Mouse (Mus musculus) ES-Bruce4 (cell line): Measurements from ENCODE around the gene Odf3l1. TPM values are rescaled to one million over a fixed set of nuclear protein-coding genes. Genes with fewer than 3 reads are reported as not detected.

Source experiments
- H3K27ac ChIP-seq: 2 replicates; pipeline ENCODE4 v1.5.1; 2012; ENCODE audit warnings: low read length, inconsistent platforms; ENCODE audit not compliant: insufficient read depth
- H3K27me3 ChIP-seq: 2 replicates; pipeline ENCODE4 v1.6.1; 2012; ENCODE audit warnings: mild to moderate bottlenecking, low read length, inconsistent platforms; ENCODE audit not compliant: control insufficient read depth, poor library complexity, insufficient read depth, severe bottlenecking
- H3K36me3 ChIP-seq: 2 replicates; pipeline ENCODE4 v1.6.1; 2012; ENCODE audit warnings: inconsistent platforms, mild to moderate bottlenecking, low read length, moderate library complexity; ENCODE audit not compliant: control insufficient read depth, poor library complexity, insufficient read depth, severe bottlenecking
- H3K4me1 ChIP-seq: one replicate; pipeline ENCODE4 v1.8.1; 2011; ENCODE audit warnings: low read length; ENCODE audit not compliant: control insufficient read depth, insufficient read depth
- H3K4me3 ChIP-seq: 2 replicates; pipeline ENCODE4 v1.5.1; 2011; ENCODE audit warnings: low read depth, mild to moderate bottlenecking, low read length
- H3K9ac ChIP-seq: 2 replicates; pipeline ENCODE4 v1.6.1; 2012; ENCODE audit warnings: low read depth, mild to moderate bottlenecking, inconsistent platforms; ENCODE audit not compliant: poor library complexity, severe bottlenecking
- H3K9me3 ChIP-seq: replicated peaks from 2 replicates; pipeline ENCODE4 v1.6.1; 2012; ENCODE audit warnings: mild to moderate bottlenecking, low read length, inconsistent platforms; ENCODE audit not compliant: control insufficient read depth, poor library complexity, insufficient read depth, severe bottlenecking
- CTCF ChIP-seq: IDR thresholded peaks from one replicate; pipeline ENCODE4 v1.8.1; 2011; ENCODE audit warnings: low read depth, low read length
- EP300 ChIP-seq: IDR thresholded peaks from 2 replicates; pipeline ENCODE4 v1.6.1; 2011; ENCODE audit warnings: low read depth, low read length; ENCODE audit not compliant: insufficient read depth
- POLR2A ChIP-seq: IDR thresholded peaks from one replicate; pipeline ENCODE4 v1.8.1; 2011; ENCODE audit warnings: low read length; ENCODE audit not compliant: insufficient read depth
- polyA plus RNA-seq: library from polyadenylated mRNA; stranded (reverse); fragments of >200 nt; gene quantifications from 2 replicates; pipeline ENCODE4 v1.2.4, GENCODE M21; 2011; ENCODE audit warnings: low read depth; ENCODE audit not compliant: missing spikeins, insufficient read depth, insufficient read length

The Odf3l1 gene
- polyA plus RNA-seq, 1 experiment, result not detected

DNA sequence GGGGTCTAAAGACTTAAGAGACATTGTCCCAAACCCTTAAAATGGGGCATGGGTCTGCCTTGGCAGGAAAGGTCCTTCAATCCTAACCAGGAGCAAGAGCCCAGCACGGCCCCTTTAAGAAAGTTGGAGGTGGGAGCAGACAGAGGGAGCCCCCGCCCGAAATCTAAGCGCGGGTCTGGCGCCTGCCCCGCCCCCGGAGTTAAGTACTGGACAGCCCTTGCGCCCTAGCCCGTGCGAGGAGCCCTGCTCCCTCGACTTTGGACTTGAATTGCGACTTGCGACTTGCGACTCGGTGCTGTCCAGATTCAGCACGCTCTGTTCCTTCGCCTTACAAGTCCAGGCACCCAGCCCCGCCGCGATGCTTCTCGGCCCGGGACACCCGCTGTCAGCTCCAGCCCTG, 353 bp upstream of the Odf3l1 start, which contains the start of gene Cspg4:
Gene Cspg4 (plus strand): TSS at position 202 of the 400 bp plus-strand sequence.
- no peaks in the 10 kb centered on the region for H3K4me1 ChIP-seq
- no peak within 1 kb of the TSS for H3K27ac ChIP-seq
- H3K36me3 ChIP-seq, result no peaks in the 10 kb centered on the region
- TF ChIP-seq CTCF, result no peak
- TF ChIP-seq POLR2A, result no peak
- TF ChIP-seq EP300, result no peak
- no peak within 1 kb of the TSS for H3K4me3 ChIP-seq
- no peaks in the 10 kb centered on the region for H3K27me3 ChIP-seq
- H3K9me3 ChIP-seq, result no peaks in the 10 kb centered on the region
- H3K9ac ChIP-seq, result no peak within 1 kb of the TSS

DNA sequence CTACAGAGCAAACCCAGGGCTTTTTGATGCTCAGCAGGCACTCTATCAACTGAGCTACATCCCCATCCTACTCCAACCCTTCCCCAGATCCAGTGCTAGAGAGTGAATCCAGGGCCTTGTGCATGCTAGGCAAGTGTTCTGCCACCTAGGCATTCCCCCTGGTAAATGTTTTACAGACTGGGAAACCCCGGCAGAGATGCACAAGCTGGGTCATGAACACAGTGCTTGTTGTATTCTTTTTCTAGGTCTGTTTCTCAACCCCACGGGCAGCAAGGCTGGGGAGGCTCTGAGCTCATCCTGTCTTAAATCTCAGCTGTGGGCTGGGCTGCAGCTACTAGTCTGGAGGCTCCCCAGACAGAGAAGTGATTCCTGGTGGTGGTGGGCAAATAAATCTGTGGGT, 1.6 kb downstream of the Odf3l1 start:
- Histone ChIP-seq H3K36me3 (no peaks in the 10 kb centered on the region), H3K9ac (no peak overlapping the region), H3K4me3 (no peak overlapping the region), H3K27me3 (no peaks in the 10 kb centered on the region), H3K4me1 (no peaks in the 10 kb centered on the region), H3K27ac (no peak overlapping the region), H3K9me3 (no peaks in the 10 kb centered on the region)
- TF ChIP-seq POLR2A (no peak), EP300 (no peak), CTCF (no peak)

GRCm38 (mm10) chr9:56860486-56861269, 3.8 kb downstream of the Odf3l1 start:
- no peaks in the 10 kb centered on the region for H3K4me1 ChIP-seq
- H3K9ac ChIP-seq, result no peak overlapping the region
- H3K27me3 ChIP-seq, result no peaks in the 10 kb centered on the region
- no peak overlapping the region for H3K4me3 ChIP-seq
- no peak overlapping the region for H3K27ac ChIP-seq
- no peaks in the 10 kb centered on the region for H3K36me3 ChIP-seq
- no peak for TF ChIP-seq CTCF
- TF ChIP-seq POLR2A, result no peak
- no peaks in the 10 kb centered on the region for H3K9me3 ChIP-seq

DNA sequence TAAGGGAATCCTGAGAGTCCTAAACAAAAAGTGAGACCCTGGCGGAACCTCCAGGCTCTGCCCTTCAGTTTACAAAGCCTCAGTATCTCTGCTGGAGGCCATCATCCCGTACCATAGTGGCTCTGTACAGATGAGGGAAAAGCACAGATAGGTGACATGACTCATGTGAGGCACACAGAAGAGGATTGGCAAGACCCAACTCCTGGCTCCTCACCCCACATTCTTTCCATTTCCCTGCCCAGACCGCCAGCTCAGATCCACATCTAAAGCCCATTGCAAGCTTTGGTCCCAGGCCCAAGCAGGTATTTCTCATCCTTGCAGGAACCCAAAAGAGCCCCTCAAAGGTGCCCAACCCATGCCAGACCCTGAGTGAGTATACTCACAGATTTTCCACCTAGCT, 4.4 kb downstream of the Odf3l1 start:
- Histone ChIP-seq H3K4me1 (no peaks in the 10 kb centered on the region), H3K9me3 (no peaks in the 10 kb centered on the region), H3K4me3 (no peak overlapping the region), H3K9ac (no peak overlapping the region), H3K27me3 (no peaks in the 10 kb centered on the region), H3K27ac (no peak overlapping the region), H3K36me3 (no peaks in the 10 kb centered on the region)
- TF ChIP-seq CTCF, result no peak
- TF ChIP-seq EP300, result no peak
- TF ChIP-seq POLR2A, result no peak

GRCm38 (mm10) chr9:56857463-56857862, 7.0 kb downstream of the Odf3l1 start:
- Histone ChIP-seq H3K9me3 (no peaks in the 10 kb centered on the region), H3K36me3 (no peaks in the 10 kb centered on the region), H3K9ac (no peak overlapping the region), H3K27ac (no peak overlapping the region), H3K27me3 (no peaks in the 10 kb centered on the region), H3K4me3 (no peak overlapping the region), H3K4me1 (no peaks in the 10 kb centered on the region)
- no peak for TF ChIP-seq CTCF
- no peak for TF ChIP-seq POLR2A
- TF ChIP-seq EP300, result no peak

- H3K4me3 ChIP-seq, result no peak overlapping the region
- H3K27me3 ChIP-seq, result no peaks in the 10 kb centered on the region
- H3K36me3 ChIP-seq, result no peaks in the 10 kb centered on the region
- TF ChIP-seq CTCF (no peak), EP300 (no peak), POLR2A (no peak)
- no peak overlapping the region for H3K27ac ChIP-seq
- no peak overlapping the region for H3K9ac ChIP-seq
- no peaks in the 10 kb centered on the region for H3K9me3 ChIP-seq
- H3K4me1 ChIP-seq, result no peaks in the 10 kb centered on the region
These were observed 12.7 kb downstream of the Odf3l1 start for GRCm38 (mm10) chr9:56851778-56852177.
